Mouse (Mus musculus): ENCODE measurements around the gene Arhgap44.

Gene Arhgap44

GRCm38 (mm10) chr11:64999685-65000084, 163.1 kb downstream of the Arhgap44 start:
- no peak for DNase-seq

- DNase-seq = peak in 1 of 2 experiments; percentile 31
These were observed 164.3 kb downstream of the Arhgap44 start for GRCm38 (mm10) chr11:64998439-64998838.

- DNase-seq = no peak
These were observed 174.2 kb downstream of the Arhgap44 start for GRCm38 (mm10) chr11:64988556-64988955.

- no peak for DNase-seq
These were observed 183.3 kb downstream of the Arhgap44 start for GRCm38 (mm10) chr11:64979489-64979845.

- peak; percentile 97 to 98 for DNase-seq
These were observed 183.9 kb downstream of the Arhgap44 start, which contains the start of gene Elac2 for GRCm38 (mm10) chr11:64978720-64979488. Gene Elac2, plus strand, starts transcription at chr11:64979038.

- no peak for DNase-seq
These were observed 190.3 kb downstream of the Arhgap44 start for GRCm38 (mm10) chr11:64972418-64972817.

- no peak for DNase-seq
These were observed 191.2 kb downstream of the Arhgap44 start for GRCm38 (mm10) chr11:64971471-64971988.

GRCm38 (mm10) chr11:64968939-64969342, 193.8 kb downstream of the Arhgap44 start:
- DNase-seq = no peak

- DNase-seq = peak; percentile 51 to 66
These were observed 194.3 kb downstream of the Arhgap44 start for GRCm38 (mm10) chr11:64968507-64968906.

- no peak for DNase-seq
These were observed 200.1 kb downstream of the Arhgap44 start for GRCm38 (mm10) chr11:64962629-64963028.

GRCm38 (mm10) chr11:64956962-64957729, 205.6 kb downstream of the Arhgap44 start:
- DNase-seq = no peak
